Comparison of ENCODE assay signal across 15 mouse cellular contexts in genomic region chr12:7328620-7329019, GRCm38 (mm10).
A peak's percentile ranks its signal among the peaks of the same experiment; 100 is the strongest.
DNase-seq lines count a peak whose midpoint lies in the region; ATAC-seq and TF ChIP-seq lines count a peak whose summit lies in the region.
"Had no signal": no experiment of that assay in that cellular context is flagged by ENCODE, and none has a peak within 500 bp of the region (broad histone marks: within the 10 kb centered on the region; RNA-seq: fewer than 3 reads in every experiment).

No protein-coding gene starts in this region.

- H3K4me1 ChIP-seq in midbrain, postnatal 0 days (ENCODE audit: insufficient read depth, low read length): no peaks in the 10 kb centered on the region
- H3K4me1 ChIP-seq in midbrain, embryonic 13.5 days (replicated peaks): no peaks in the 10 kb centered on the region
- H3K4me1 ChIP-seq: embryonic facial prominence, embryonic 13.5 days; hindbrain, embryonic 10.5 days; liver, embryonic 12.5 days had no signal

- H3K27me3 ChIP-seq in midbrain, postnatal 0 days (ENCODE audit: insufficient read depth, low read length): no peaks in the 10 kb centered on the region
- H3K27me3 ChIP-seq in midbrain, embryonic 13.5 days: no peaks in the 10 kb centered on the region
- H3K27me3 ChIP-seq: embryonic facial prominence, embryonic 13.5 days; liver, embryonic 12.5 days had no signal

- ATAC-seq in midbrain, postnatal 0 days (ENCODE audit: low FRiP score): no peak
- ATAC-seq in midbrain, embryonic 13.5 days: no peak
- ATAC-seq: liver, embryonic 12.5 days had no signal

- H3K27ac ChIP-seq in midbrain, postnatal 0 days (ENCODE audit: low read depth, low read length): no peak overlapping the region
- no peak overlapping the region for H3K27ac ChIP-seq in midbrain, embryonic 13.5 days
- H3K27ac ChIP-seq: embryonic facial prominence, embryonic 13.5 days; gastrocnemius, adult 2 months; hindbrain, embryonic 10.5 days; liver, embryonic 12.5 days had no signal

- H3K4me3 ChIP-seq in midbrain, postnatal 0 days (ENCODE audit: low read depth, low read length): no peak overlapping the region
- no peak overlapping the region for H3K4me3 ChIP-seq in midbrain, embryonic 13.5 days (replicated peaks)
- H3K4me3 ChIP-seq: embryonic facial prominence, embryonic 13.5 days; gastrocnemius, adult 2 months; hindbrain, embryonic 10.5 days; liver, embryonic 12.5 days had no signal

- intact Hi-C loops in left cerebral cortex, postnatal 14 days (cut with DNase I): no loop called here

- DNase-seq in cerebellum, postnatal 25 days: peak; percentile 4 to 57
- no peak for DNase-seq in cerebellum, adult 11 months
- peak; percentile 57 for DNase-seq in midbrain, postnatal 0 days (ENCODE audit: low spot score)
- DNase-seq in left cerebral cortex, postnatal 14 days (ENCODE audit: low spot score in 2 of 2): peak; percentile 55 to 80
- DNase-seq in urinary bladder, postnatal 4 days (ENCODE audit: low spot score in 2 of 2): no peak
- DNase-seq in adrenal gland, postnatal 4 days (ENCODE audit: low spot score in 2 of 2): no peak
- DNase-seq in lung, adult 18-20 months: no peak
- DNase-seq: cerebellum, adult 11-12 months; gastrocnemius, adult 2 months; kidney, postnatal 14 days had no signal

- no peak for TF ChIP-seq CTCF in midbrain, postnatal 0 days (IDR thresholded peaks at IDR 0.05)

- no peaks in the 10 kb centered on the region for H3K9me3 ChIP-seq in midbrain, postnatal 0 days (ENCODE audit: low read length)
- no peaks in the 10 kb centered on the region for H3K9me3 ChIP-seq in midbrain, embryonic 13.5 days
- H3K9me3 ChIP-seq: embryonic facial prominence, embryonic 13.5 days; hindbrain, embryonic 10.5 days; liver, embryonic 12.5 days had no signal

- no peak overlapping the region for H3K9ac ChIP-seq in midbrain, postnatal 0 days (replicated peaks; ENCODE audit: low read length, poor library complexity, severe bottlenecking)
- no peak overlapping the region for H3K9ac ChIP-seq in midbrain, embryonic 13.5 days (replicated peaks)
- H3K9ac ChIP-seq: embryonic facial prominence, embryonic 13.5 days; liver, embryonic 12.5 days had no signal

- no peak overlapping the region for H3K4me2 ChIP-seq in midbrain, postnatal 0 days (ENCODE audit: low read depth, low read length, poor library complexity, severe bottlenecking)
- H3K4me2 ChIP-seq in midbrain, embryonic 13.5 days (replicated peaks): no peak overlapping the region
- H3K4me2 ChIP-seq: embryonic facial prominence, embryonic 13.5 days; heart, embryonic 11.5 days; liver, embryonic 12.5 days had no signal

- H3K36me3 ChIP-seq in midbrain, postnatal 0 days (ENCODE audit: insufficient read depth, low read length): no peaks in the 10 kb centered on the region
- H3K36me3 ChIP-seq in midbrain, embryonic 13.5 days: no peaks in the 10 kb centered on the region
- H3K36me3 ChIP-seq: embryonic facial prominence, embryonic 13.5 days; hindbrain, embryonic 10.5 days; liver, embryonic 12.5 days had no signal

Comparison
In these comparisons a context has a peak if more than half of its experiments do, and no peak if none do; other contexts are left out.
1. DNase-seq: peak in cerebellum, postnatal 25 days (2 of 2), midbrain, postnatal 0 days (single experiment) and left cerebral cortex, postnatal 14 days (2 of 2); none in cerebellum, adult 11 months (single experiment), urinary bladder, postnatal 4 days (0 of 2), adrenal gland, postnatal 4 days (0 of 2) and lung, adult 18-20 months (0 of 2).